Mouse (Mus musculus): ENCODE results near the gene Kras.

Kras gene

GRCm38 (mm10) chr6:145247886-145248285 is 2.2 kb downstream of the Kras start:
- no peak for DNase-seq

- DNase-seq = no peak
Observed at GRCm38 (mm10) chr6:145246841-145247240, 3.2 kb downstream of the Kras start.

GRCm38 (mm10) chr6:145242521-145242920 is 7.5 kb downstream of the Kras start:
- no peak for DNase-seq

- no peak for DNase-seq
Observed at GRCm38 (mm10) chr6:145240285-145240684, 9.8 kb downstream of the Kras start.

GRCm38 (mm10) chr6:145237148-145237547 is 12.9 kb downstream of the Kras start:
- DNase-seq = no peak

GRCm38 (mm10) chr6:145235367-145235766 is 14.7 kb downstream of the Kras start:
- no peak for DNase-seq

- no peak for DNase-seq
Observed at GRCm38 (mm10) chr6:145234391-145234790, 15.6 kb downstream of the Kras start.

GRCm38 (mm10) chr6:145226296-145226695 is 23.7 kb downstream of the Kras start:
- no peak for DNase-seq

GRCm38 (mm10) chr6:145224246-145224645 is 25.8 kb downstream of the Kras start:
- no peak for DNase-seq

GRCm38 (mm10) chr6:145215826-145216225 is 34.2 kb downstream of the Kras start:
- DNase-seq = no peak

GRCm38 (mm10) chr6:145213916-145214315 is 36.1 kb downstream of the Kras start:
- DNase-seq = no peak

- DNase-seq = no peak
Observed at GRCm38 (mm10) chr6:145211376-145212305, 38.4 kb downstream of the Kras start.

GRCm38 (mm10) chr6:145210816-145211338 is 39.2 kb downstream of the Kras start, which contains the start of the genes Casc1 and Etfrf1:
Casc1 (minus strand) TSS chr6:145211005.
Etfrf1 (plus strand) TSS chr6:145211134.
- peak; percentile 99 for DNase-seq

- DNase-seq = peak; percentile 34
Observed at GRCm38 (mm10) chr6:145210056-145210680, 39.9 kb downstream of the Kras start.

GRCm38 (mm10) chr6:145205142-145205541 is 44.9 kb downstream of the Kras start:
- no peak for DNase-seq

- DNase-seq = no peak
Observed at GRCm38 (mm10) chr6:145204440-145204839, 45.6 kb downstream of the Kras start.

- DNase-seq = no peak
Observed at GRCm38 (mm10) chr6:145202432-145203125, 47.5 kb downstream of the Kras start.

GRCm38 (mm10) chr6:145197949-145198686 is 51.9 kb downstream of the Kras start:
- DNase-seq = no peak

GRCm38 (mm10) chr6:145193446-145193845 is 56.6 kb downstream of the Kras start:
- DNase-seq = no peak

GRCm38 (mm10) chr6:145193038-145193437 is 57.0 kb downstream of the Kras start:
- no peak for DNase-seq

GRCm38 (mm10) chr6:145187093-145188088 is 62.6 kb downstream of the Kras start:
- peak; percentile 17 for DNase-seq

All from cerebellum, adult 11 months (tissue).